Mouse (Mus musculus): ENCODE data around the gene Ccdc92b.
"Not testable (repeated sequence)": the region's sequence is repeated elsewhere in the genome, so short reads cannot be mapped to it uniquely, and the experiment has no call there.

Ccdc92b gene

GRCm38 (mm10) chr11:74619201-74619955 is at the start of gene Ccdc92b:
Ccdc92b (plus strand) TSS chr11:74619605.
- peak; percentile 48 to 86 for DNase-seq (ENCODE audit: low spot score in 2 of 2)

- DNase-seq (ENCODE audit: low spot score in 2 of 2) = no peak
Observed at GRCm38 (mm10) chr11:74569735-74570134, 49.7 kb upstream of the Ccdc92b start.

DNA sequence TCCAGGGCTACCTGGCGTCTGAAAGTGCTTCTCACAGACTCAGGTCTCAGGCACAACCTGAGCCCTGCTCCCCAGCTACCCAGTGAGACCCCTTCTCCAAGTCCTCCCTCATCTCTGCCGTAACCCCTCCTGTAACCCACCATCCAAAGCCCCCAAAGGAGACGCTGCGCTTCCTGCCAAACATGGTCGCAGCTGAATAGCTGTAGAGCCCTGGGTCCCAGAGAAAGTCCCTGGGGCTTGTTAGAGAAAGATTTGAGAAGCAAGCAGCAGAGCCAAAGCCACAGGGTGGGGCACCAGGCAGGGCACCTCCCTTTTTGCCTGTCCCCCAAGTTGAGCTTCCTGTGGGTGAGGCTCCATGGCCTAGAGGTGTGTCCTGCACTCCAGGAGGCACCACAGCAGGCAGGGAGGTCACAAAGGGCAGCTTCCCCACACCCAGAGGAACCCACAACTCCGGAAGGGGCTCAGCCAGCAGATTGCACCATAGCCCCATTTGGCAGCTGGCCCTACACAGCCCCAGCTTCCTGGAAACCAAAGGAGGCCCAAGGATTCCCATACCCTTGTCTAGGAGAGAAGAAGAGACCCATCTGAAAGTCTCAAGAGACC is 46.8 kb upstream of the Ccdc92b start:
- no peak for DNase-seq (ENCODE audit: low spot score in 2 of 2)

GRCm38 (mm10) chr11:74574768-74575434 is 44.5 kb upstream of the Ccdc92b start:
- DNase-seq (ENCODE audit: low spot score in 2 of 2) = no peak

GRCm38 (mm10) chr11:74575940-74576339 is 43.5 kb upstream of the Ccdc92b start:
- DNase-seq (ENCODE audit: low spot score in 2 of 2) = no peak

- DNase-seq (ENCODE audit: low spot score in 2 of 2) = no peak
Observed at GRCm38 (mm10) chr11:74577068-74577467, 42.3 kb upstream of the Ccdc92b start.

DNA sequence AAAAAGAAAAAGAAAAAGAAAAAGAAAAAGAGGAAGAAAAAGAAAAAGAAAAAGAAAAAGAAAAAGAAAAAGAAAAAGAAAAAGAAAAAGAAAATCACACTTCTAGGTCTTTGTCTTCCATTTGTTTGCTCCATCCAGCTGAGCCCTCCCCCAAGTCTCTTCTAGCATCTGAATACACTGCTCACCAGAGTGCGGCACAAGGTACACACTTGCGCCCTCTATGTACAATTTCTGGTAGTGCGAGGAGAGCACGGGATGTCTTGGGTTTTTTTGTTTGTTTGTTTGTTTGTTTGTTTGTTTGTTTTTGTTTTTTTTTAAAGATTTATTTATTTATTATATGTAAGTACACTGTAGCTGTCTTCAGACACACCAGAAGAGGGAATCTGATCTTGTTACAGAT is 38.1 kb upstream of the Ccdc92b start:
- DNase-seq (ENCODE audit: low spot score in 2 of 2) = not testable (repeated sequence)

DNA sequence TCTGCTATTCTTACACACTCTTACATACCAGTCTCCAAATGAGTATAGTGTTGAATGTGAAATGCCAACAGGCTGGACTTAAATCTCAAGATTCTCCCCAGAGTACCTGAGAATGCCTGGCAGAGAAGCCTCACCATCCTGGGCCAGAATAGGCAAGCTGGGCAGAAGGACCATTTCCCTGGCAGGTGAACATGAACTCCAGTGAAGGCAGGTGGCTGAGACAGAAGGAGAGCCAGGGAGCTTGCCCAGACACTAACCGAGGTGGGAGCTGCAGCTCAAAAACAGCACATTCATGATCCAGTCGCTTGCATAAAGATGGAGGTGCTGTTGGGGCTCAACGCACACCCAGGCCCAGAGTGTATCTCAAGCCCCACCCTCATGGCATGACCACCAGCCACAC is 36.9 kb upstream of the Ccdc92b start:
- no peak for DNase-seq (ENCODE audit: low spot score in 2 of 2)

DNA sequence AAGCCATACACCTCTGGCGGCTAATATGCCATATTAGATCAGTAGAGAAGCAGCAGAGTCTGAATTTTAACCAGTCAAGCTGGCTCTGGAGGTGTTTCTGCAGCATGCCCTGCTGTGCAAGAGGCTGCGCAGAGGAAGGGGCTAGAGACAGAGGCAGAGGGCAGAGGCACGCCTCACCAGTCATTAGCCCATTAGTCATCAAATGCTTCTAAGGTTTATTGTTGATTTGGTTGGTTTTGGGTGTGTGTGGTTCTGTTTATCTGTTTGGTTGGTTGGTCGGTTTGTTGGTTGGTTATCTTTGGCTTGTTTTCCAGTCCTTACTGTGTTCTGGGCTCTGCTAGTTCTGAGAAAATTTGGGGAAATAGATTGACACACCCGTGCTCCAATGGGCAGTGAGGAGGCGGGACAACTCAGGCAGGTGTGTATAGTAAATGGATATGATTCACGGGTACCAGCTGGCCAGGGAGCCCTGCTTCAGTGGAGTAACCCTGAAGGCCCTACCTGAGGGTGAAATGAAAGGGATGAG is 35.5 kb upstream of the Ccdc92b start:
- DNase-seq (ENCODE audit: low spot score in 2 of 2) = no peak

GRCm38 (mm10) chr11:74584946-74585723 is 34.3 kb upstream of the Ccdc92b start:
- DNase-seq (ENCODE audit: low spot score in 2 of 2) = peak in 1 of 2 experiments; percentile 23

DNA sequence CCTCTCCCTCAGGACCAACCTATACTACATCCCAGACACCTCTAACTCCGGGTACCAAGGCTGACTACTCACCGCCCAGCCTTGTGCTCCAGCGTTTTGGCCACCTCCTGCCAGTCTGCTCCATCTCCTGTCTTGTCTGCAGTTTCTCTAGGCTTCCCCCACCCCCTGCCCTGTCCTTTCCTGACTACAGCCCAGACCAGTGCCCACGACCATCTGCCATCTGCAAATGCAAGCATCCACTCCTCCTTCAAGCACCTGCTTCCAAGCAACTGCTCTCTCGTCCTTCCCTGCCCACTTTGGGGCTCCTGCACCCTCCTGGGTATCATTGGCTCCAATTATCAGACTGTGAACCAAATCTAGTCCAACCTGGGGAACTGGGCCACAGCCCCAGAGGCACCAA is 33.0 kb upstream of the Ccdc92b start:
- DNase-seq (ENCODE audit: low spot score in 2 of 2) = no peak

DNA sequence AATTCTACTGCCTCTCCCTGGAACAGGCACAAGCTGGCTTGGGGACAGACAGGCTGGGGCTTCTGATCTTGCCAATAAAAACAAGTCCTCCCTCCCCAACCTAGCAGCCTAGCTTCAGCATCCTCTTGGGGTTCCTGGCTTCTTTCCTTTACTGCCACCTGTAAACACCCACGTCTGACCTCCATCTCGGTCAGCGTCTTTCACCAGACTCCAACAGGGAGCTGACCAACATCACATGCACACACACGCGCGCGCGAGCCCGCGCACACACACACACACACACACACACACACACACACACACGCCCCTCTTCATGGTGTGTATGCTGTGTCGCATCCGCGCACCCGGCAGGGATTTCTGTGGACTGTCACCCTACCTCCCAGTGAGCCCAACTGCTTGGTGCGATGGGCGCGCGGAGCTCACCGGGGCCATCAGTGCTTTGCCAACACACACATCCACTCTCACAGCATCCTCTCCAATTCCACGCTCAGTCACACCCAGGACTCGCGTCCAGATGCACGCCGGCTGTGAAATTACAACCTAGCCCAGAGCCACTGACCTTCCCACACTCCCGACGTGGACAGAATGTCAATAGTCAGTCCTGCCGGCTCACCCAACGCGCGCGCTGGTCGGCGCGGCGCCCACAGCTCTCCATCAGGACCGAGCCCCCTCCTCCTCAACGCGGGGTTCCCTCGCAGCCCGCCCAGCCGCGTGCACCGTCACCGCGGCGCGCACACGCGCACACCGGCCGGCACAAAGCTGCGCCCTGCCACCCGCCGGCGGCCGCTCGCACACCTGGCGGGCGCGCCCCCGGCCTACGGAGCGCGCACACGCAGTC is 29.8 kb upstream of the Ccdc92b start:
- no peak for DNase-seq (ENCODE audit: low spot score in 2 of 2)

DNA sequence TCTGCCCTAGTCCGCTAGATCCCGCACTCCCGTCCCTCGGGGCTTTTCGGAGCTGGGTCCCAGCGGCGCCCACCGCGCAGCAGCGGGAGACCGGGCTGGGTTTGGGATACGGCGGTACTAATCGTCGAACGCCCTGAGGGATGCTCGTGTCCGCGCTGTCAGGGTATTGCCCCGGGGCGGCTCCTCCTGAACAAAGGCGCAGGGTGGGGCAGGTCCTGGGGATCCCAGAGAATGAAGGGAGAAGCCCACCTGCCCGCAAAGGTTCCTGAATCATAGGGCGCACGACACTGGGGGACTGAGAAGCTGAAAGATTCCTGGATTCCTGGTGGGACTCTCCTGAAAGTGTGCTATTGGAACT is 29.2 kb upstream of the Ccdc92b start:
- DNase-seq (ENCODE audit: low spot score in 2 of 2) = no peak

GRCm38 (mm10) chr11:74590691-74591090 is 28.7 kb upstream of the Ccdc92b start:
- no peak for DNase-seq (ENCODE audit: low spot score in 2 of 2)

- DNase-seq (ENCODE audit: low spot score in 2 of 2) = no peak
Observed at GRCm38 (mm10) chr11:74592246-74592645, 27.2 kb upstream of the Ccdc92b start.

- DNase-seq (ENCODE audit: low spot score in 2 of 2) = no peak
Observed at GRCm38 (mm10) chr11:74597283-74597989, 22.0 kb upstream of the Ccdc92b start.

DNA sequence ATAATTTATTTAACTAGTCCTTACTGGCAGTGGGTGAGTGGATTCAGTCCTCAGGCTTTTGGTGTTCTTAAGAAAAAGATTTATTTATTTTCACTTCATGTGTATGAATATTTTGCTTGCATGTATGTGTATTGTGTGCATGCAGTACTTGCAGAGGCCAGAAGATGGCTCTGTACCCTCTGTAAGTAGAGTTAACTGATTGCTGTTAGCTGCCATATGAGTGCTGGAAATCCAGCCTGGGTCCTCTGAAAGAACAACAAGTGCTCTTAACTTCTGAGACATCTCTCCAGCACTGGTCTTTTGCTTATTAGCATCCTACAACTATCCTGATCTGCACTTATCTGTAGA is 21.4 kb upstream of the Ccdc92b start:
- DNase-seq (ENCODE audit: low spot score in 2 of 2) = no peak

DNA sequence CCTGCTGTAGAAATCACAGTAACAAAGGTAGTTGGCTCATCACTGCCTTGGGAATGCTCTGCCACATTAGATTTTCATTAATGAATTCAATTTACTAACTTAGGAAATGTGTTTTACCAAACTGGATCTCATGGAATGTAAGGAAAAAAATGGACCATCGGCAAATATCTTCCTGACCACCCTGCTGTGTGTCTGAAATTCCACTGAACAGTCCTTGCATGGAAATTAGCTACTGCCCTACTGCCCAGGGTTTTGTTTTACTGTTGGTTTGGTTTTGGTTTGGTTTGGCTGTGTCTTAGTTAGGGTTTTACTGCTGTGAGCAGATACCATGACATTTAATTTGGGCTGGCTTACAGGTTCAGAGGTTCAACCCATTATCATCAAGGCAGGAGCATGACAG is 17.1 kb upstream of the Ccdc92b start:
- DNase-seq (ENCODE audit: low spot score in 2 of 2) = no peak

DNA sequence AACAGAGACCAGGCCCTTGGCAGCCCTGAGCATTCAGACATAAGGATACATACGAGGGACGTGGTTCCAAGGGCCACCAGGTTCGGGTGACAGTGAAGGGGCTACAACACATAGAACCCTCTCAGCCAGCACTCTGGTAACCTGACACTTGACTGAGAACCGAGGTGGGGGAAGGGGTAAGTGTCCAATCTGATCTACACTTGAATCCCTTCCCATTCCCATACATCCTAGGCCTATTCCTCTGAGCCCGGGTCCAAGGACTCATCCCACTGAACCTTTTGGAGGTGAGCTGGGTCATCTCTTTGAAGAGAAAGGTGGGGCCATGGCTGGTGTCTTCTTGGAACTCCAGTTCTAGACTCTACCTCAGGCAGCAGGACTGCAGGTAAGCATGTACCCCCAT is 9.3 kb upstream of the Ccdc92b start:
- no peak for DNase-seq (ENCODE audit: low spot score in 2 of 2)

GRCm38 (mm10) chr11:74610545-74611176 is 8.7 kb upstream of the Ccdc92b start, which contains the start of gene Rap1gap2:
Rap1gap2 (minus strand) TSS chr11:74610915.
- DNase-seq (ENCODE audit: low spot score in 2 of 2) = no peak

All from thymus, postnatal 10 days (tissue).